Mouse (Mus musculus) heart, adult 10 weeks (tissue): ENCODE data around the gene Gpatch8. TPM values are rescaled to one million over a fixed set of nuclear protein-coding genes. Genes with fewer than 3 reads are reported as not detected.

ENCODE experiments used
- polyA plus RNA-seq: library from polyadenylated mRNA; stranded (reverse); fragments of 350-450 nt; fragmentation: Illumina TruSeq; extraction: RNeasy Lipid Tissue Mini Kit (QIAGEN cat#74804); gene quantifications from one replicate; pipeline ENCODE4 v1.2.3, GENCODE M21; 2014; ENCODE audit warnings: low read depth, low replicate concordance

Gene Gpatch8
- polyA plus RNA-seq, result 19.1 TPM

GRCm38 (mm10) chr11:102556031-102556715 is at the start of gene Gpatch8:
TSS of gene Gpatch8 (minus strand) at chr11:102556392.

GRCm38 (mm10) chr11:102604010-102604584 is 47.9 kb upstream of the Gpatch8 start, which contains the start of gene Fzd2:
TSS of gene Fzd2 (plus strand) at chr11:102604396.

DNA sequence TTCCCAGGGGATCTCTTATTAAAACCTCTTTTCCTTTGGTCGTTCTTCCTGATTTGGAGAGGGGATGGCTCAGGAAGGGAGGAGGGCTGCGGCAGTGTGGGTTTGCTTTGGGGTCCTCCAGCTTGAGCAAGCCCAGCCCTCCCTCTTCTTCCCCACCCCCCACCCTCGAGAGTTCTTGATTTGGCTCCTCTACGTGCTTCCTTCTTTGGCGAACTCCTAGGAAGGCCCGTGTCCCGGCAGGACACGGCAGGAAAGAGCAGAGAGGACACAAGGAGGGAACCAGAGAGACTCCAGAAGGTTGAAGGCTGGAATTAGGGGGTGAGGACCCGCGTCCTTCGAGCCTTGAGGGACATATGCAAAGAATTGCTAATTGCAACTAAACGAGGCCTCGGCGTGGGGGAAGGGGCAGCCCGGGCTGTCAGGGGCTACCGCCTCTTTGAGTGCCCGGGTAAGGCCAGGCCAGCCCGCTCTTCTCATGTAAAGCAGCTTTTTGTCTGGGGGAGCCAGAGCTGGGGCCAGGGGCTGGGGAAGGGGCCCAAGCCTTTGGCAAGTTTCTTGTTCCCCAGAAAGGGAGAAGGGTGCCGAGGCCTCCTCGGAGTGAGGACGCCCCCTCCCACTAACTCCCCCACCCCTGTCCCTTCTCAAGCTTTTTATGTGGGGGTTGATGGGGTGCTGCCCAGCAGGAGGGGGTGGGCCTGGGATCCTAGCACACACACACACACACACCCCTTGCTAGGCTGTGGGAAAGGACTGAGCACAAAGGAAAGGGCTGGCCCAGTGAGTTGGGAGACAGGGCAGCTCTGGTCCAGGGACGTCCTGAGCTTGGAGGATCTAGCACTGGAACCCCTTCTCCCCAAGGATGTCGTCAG is 23.2 kb upstream of the Gpatch8 start, which contains the start of gene Gm11627:
Gene Gm11627 (minus strand): TSS at position 297 of the 869 bp plus-strand sequence.

DNA sequence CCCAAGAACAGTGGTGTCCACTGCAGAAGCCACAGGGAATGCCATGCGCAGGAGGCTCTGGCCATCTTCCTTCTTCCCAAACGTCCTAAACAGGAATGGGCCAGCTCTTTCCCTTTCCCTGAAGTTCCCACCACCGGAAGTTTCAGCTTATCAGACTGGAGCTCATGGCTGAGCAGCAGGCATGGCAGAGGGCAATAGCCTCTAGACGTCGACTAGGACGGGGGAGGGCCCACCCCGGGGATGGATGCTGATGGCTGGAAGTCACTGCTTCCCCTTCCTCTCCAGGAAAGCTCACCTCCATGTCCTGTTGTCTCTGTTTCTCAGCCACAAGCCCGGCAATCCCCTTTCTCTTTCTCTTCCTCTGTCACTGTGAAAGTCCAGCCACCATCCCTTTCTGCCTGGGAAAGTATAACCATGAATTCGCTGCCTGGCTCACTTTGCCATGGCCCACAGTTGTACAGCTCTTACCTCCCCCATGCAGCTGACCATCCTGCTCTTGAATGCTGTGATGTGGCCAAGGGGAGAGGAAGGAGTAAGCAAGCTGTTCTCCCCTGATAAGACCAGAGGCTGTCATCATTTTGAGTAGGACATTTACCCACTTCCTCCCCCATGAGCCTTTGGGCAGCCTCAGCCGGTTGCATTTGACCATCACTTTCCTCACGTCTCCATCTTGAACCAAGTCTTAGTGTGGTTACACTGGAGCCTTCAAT is 86.4 kb downstream of the Gpatch8 start, which contains the start of gene Itga2b:
Gene Itga2b (minus strand): TSS at position 475 of the 710 bp plus-strand sequence.

DNA sequence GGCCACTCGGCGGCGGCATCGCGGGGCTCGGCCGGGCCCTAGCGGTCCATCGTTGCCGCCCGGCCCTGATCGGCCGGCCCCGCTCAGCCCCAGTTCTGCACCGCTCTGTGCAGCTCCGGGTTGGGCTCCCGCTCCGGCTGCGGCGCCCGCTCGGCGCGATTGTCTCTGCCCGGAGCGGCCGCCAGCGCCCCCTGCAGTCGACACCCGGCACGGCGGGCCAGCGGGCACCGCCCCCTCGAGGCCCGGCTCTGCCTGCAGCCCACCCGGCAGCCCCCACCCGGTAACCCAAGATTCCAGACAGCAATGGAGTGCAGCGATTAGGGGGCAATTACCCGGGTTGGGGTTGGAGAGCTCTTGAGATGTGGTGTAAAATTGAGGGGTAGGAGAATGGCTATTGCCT is 108.7 kb downstream of the Gpatch8 start, which contains the start of gene Fam171a2:
Gene Fam171a2 (minus strand): TSS at position 186 of the 400 bp plus-strand sequence.

GRCm38 (mm10) chr11:102430121-102431017 is 125.8 kb downstream of the Gpatch8 start, which contains the start of gene Grn:
TSS of gene Grn (plus strand) at chr11:102430315.

Other genes with a start within 250 kb of the Gpatch8 start
- 59.2 TPM for gene Ubtf, start 236.7 kb downstream of the Gpatch8 start, polyA plus RNA-seq
- 0.16 TPM for gene Slc4a1, start 190.2 kb downstream of the Gpatch8 start, polyA plus RNA-seq
- gene Rundc3a, start 163.0 kb downstream of the Gpatch8 start, polyA plus RNA-seq, result not detected
- gene Slc25a39, start 148.4 kb downstream of the Gpatch8 start, polyA plus RNA-seq, result 144 TPM
- 86.1 TPM for gene Grn, start 126.1 kb downstream of the Gpatch8 start, polyA plus RNA-seq
- 1.7 TPM for gene Fam171a2, start 108.7 kb downstream of the Gpatch8 start, polyA plus RNA-seq
- 1.6 TPM for gene Itga2b, start 86.3 kb downstream of the Gpatch8 start, polyA plus RNA-seq
- 7.1 TPM for gene Gm11627, start 23.1 kb upstream of the Gpatch8 start, polyA plus RNA-seq
- gene Fzd2, start 48.0 kb upstream of the Gpatch8 start, polyA plus RNA-seq, result 3.2 TPM
- gene Meioc, start 107.3 kb upstream of the Gpatch8 start, polyA plus RNA-seq, result not detected
- 21.2 TPM for gene Ccdc43, start 141.4 kb upstream of the Gpatch8 start, polyA plus RNA-seq
- gene Adam11, start 205.0 kb upstream of the Gpatch8 start, polyA plus RNA-seq, result 8.0 TPM